In genomic region chr8:48016538-48016937, GRCm38 (mm10) we compare ENCODE assay signal across 8 mouse cellular contexts. TPM values are rescaled to one million over a fixed set of nuclear protein-coding genes. Genes with fewer than 3 reads are reported as not detected.
A peak's percentile ranks its signal among the peaks of the same experiment; 100 is the strongest.
DNase-seq lines count a peak whose midpoint lies in the region; ATAC-seq and TF ChIP-seq lines count a peak whose summit lies in the region.

No protein-coding gene starts in this region.

- H3K9me3 ChIP-seq in limb, embryonic 12.5 days: no peaks in the 10 kb centered on the region
- H3K9me3 ChIP-seq in neural tube, embryonic 14.5 days (ENCODE audit: control insufficient read depth, low read length): no peaks in the 10 kb centered on the region

- intact Hi-C loops in gastrocnemius, postnatal 36 days (cut with DNase I): loop anchor here (1.0 to 5.0 kb wide), 3 partner anchors 144 to 274 kb away; no protein-coding TSS in a partner anchor

- DNase-seq in adrenal gland, adult 2 months: peak; percentile 79
- peak; percentile 90 for DNase-seq in embryo, embryonic 10.5 days (ENCODE audit: low spot score)
- peak; percentile 59 to 66 for DNase-seq in gastrocnemius, postnatal 36 days
- peak; percentile 86 for DNase-seq in kidney, adult 9 months
- peak; percentile 34 for DNase-seq in telencephalon, adult 2 months (ENCODE audit: low read depth, low spot score)

- 0 out of 2 replicates have a peak, but pooled peaks have one; percentile 31 for ATAC-seq in limb, embryonic 12.5 days (ENCODE audit: insufficient number of reproducible peaks, insufficient read depth, low FRiP score, low TSS enrichment, low read depth)
- ATAC-seq in neural tube, embryonic 14.5 days (ENCODE audit: low read depth): peak; percentile 63; the same call in 1 of the 2 replicates

- no peak overlapping the region for H3K27ac ChIP-seq in limb, embryonic 12.5 days
- no peak overlapping the region for H3K27ac ChIP-seq in neural tube, embryonic 14.5 days (ENCODE audit: low read depth, low read length)

- no peak overlapping the region for H3ac ChIP-seq in C2C12 (ENCODE audit: control insufficient read depth, insufficient read length, low read depth)

- H3K9ac ChIP-seq in limb, embryonic 12.5 days (replicated peaks): no peak overlapping the region
- H3K9ac ChIP-seq in neural tube, embryonic 14.5 days (replicated peaks; ENCODE audit: low read depth, low read length): no peak overlapping the region

- TF ChIP-seq CTCF in C2C12 (IDR thresholded peaks at IDR 0.05; ENCODE audit: control insufficient read depth, insufficient read depth, insufficient read length): peak; percentile 86

- no peaks in the 10 kb centered on the region for H3K36me3 ChIP-seq in C2C12 (ENCODE audit: control insufficient read depth, insufficient read depth)
- H3K36me3 ChIP-seq in limb, embryonic 12.5 days: no peaks in the 10 kb centered on the region
- H3K36me3 ChIP-seq in neural tube, embryonic 14.5 days (ENCODE audit: control insufficient read depth, insufficient read depth, low read length): no peaks in the 10 kb centered on the region

- WGBS in limb, embryonic 12.5 days: 22% methylated on average over 8 of the region's 8 CpGs
- WGBS in neural tube, embryonic 14.5 days: 30% methylated on average over 8 of the region's 8 CpGs

- no peaks in the 10 kb centered on the region for H3K4me1 ChIP-seq in limb, embryonic 12.5 days (replicated peaks)
- no peaks in the 10 kb centered on the region for H3K4me1 ChIP-seq in neural tube, embryonic 14.5 days (ENCODE audit: control insufficient read depth, insufficient read depth, low read length)

- H3K79me3 ChIP-seq in C2C12 (ENCODE audit: low read depth): no peaks in the 10 kb centered on the region

- no peaks in the 10 kb centered on the region for H3K79me2 ChIP-seq in C2C12 (ENCODE audit: control insufficient read depth, insufficient read depth)

- H3K4me2 ChIP-seq in limb, embryonic 12.5 days: no peak overlapping the region
- H3K4me2 ChIP-seq in neural tube, embryonic 14.5 days (ENCODE audit: low read depth, low read length): no peak overlapping the region

- H3K27me3 ChIP-seq in C2C12 (ENCODE audit: control insufficient read depth, insufficient read depth, insufficient read length): no peaks in the 10 kb centered on the region
- H3K27me3 ChIP-seq in limb, embryonic 12.5 days: no peaks in the 10 kb centered on the region
- H3K27me3 ChIP-seq in neural tube, embryonic 14.5 days (ENCODE audit: control insufficient read depth, insufficient read depth, low read length): no peaks in the 10 kb centered on the region

- no peak overlapping the region for H3K4me3 ChIP-seq in C2C12 (ENCODE audit: insufficient read depth, poor library complexity, severe bottlenecking)
- H3K4me3 ChIP-seq in limb, embryonic 12.5 days (replicated peaks): no peak overlapping the region
- H3K4me3 ChIP-seq in neural tube, embryonic 14.5 days (ENCODE audit: low read depth, low read length): no peak overlapping the region

TF ChIP-seq in C2C12, 6 proteins besides CTCF, POLR2A, EP300 and RAD21:
- no peak for TF ChIP-seq USF1 (IDR thresholded peaks at IDR 0.05; ENCODE audit: low read depth)
- no peak for TF ChIP-seq MYOD1 (IDR thresholded peaks at IDR 0.05; ENCODE audit: control insufficient read depth, insufficient read length, low read depth)
- no peak for TF ChIP-seq MAX (IDR thresholded peaks at IDR 0.05)

RNA-seq across cellular contexts. Expression of gene Wwc2, which starts 25.8 kb away (rescaled TPM):
- polyA plus RNA-seq in C2C12 (2012; fragmentation: generic; extraction: Trizol): 15.3 TPM
- total RNA-seq in adrenal gland, adult 2 months (2021): 10 to 100 TPM; 21.9 to 25.7 TPM
- 13.0 and 13.1 TPM in 2 replicates for polyA plus RNA-seq in adrenal gland, adult 2 months (2012; rRNA removed)
- 1 to 10 TPM; 5.6 to 6.4 TPM for total RNA-seq in gastrocnemius, postnatal 36 days (2021)
- polyA plus RNA-seq in limb, embryonic 12.5 days (2016; fragmentation: Nextera tagmentation; extraction: Ambion mirVana): 17.0 and 17.6 TPM in 2 replicates
- 5.6 and 6.9 TPM in 2 replicates for polyA plus RNA-seq in neural tube, embryonic 14.5 days (2014; fragmentation: Nextera tagmentation; extraction: Ambion mirVana)

Comparison
In these comparisons a context has a peak if more than half of its experiments do, and no peak if none do; other contexts are left out.
1. DNase-seq: peak in every context shown above with its lines; median percentile 90 in embryo, embryonic 10.5 days; 86 in kidney, adult 9 months; 79 in adrenal gland, adult 2 months; 62 in gastrocnemius, postnatal 36 days; 34 in telencephalon, adult 2 months.